Mouse (Mus musculus): ENCODE results near the gene Svep1. TPM values are rescaled to one million over a fixed set of nuclear protein-coding genes. Genes with fewer than 3 reads are reported as not detected.

The Svep1 gene
- total RNA-seq, 2 experiments from 2014 or later, result 1.1 to 1.4 TPM

DNA sequence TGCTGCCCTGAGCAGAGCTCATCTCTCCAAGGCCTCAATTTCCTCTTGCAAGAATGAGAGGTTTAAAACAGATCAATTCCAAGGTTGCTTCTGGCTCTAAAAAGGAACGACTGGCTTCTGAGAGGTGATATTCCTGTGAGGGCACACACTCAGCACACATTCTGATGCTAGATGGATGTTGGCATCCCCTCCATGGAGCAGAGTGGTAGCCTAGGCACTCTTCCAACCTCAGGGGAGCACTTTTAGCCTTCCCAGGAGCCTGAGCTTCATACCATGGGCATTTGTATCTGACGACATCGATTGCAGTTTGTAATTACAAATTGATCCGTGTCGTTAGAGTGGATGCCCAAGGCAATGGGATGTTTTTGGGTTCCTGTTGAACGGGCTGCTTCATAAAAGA, 33.3 kb downstream of the Svep1 start:
- no peak for DNase-seq (ENCODE audit: low spot score in 2 of 2)

GRCm38 (mm10) chr4:58170430-58170829, 36.2 kb downstream of the Svep1 start:
- DNase-seq (ENCODE audit: low spot score in 2 of 2), result no peak

DNA sequence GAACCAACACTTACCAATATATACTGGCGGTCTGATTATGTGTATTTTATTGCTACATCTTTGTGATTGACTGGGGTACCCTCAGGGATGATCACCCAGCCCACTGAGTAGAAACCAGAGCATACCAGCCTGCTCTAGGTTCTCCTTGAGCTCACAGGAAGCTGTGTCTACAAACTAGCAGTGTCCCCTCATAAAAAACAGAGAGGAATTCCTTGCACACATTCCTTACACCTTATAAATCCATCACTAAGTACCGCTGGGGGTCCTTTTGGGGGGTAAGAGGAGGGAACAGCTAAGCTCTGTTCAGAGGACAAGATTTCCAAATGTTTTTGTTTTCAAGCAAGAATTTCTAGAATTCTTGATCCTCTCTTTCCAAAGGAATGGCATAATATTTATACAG, 36.7 kb downstream of the Svep1 start:
- DNase-seq (ENCODE audit: low spot score in 2 of 2), result no peak

GRCm38 (mm10) chr4:58168366-58168765, 38.3 kb downstream of the Svep1 start:
- DNase-seq (ENCODE audit: low spot score in 2 of 2), result no peak

DNA sequence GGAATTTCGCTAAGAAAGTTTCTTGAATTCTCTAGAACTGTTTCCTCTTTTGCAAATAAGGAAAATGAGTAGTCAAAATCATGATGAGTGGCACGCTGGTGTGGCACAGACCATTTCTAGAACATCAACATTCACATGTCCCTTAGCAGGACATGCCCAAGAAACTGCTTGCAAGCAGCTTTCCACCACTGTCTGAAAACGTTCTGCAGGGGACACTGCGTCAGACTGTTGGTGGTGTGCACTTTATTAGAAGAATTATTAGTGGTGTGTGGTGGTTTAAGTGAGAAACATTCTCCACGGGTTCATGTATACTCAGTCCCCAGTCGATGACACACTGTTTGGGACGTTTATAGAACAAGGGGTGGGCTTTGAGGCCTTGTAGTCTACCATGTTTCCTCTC, 40.9 kb downstream of the Svep1 start:
- DNase-seq (ENCODE audit: low spot score in 2 of 2), result no peak

GRCm38 (mm10) chr4:58161901-58162300, 44.8 kb downstream of the Svep1 start:
- DNase-seq (ENCODE audit: low spot score in 2 of 2), result no peak

- no peak for DNase-seq (ENCODE audit: low spot score in 2 of 2)
These were observed 47.1 kb downstream of the Svep1 start for GRCm38 (mm10) chr4:58159564-58159963.

- no peak for DNase-seq (ENCODE audit: low spot score in 2 of 2)
These were observed 56.4 kb downstream of the Svep1 start for GRCm38 (mm10) chr4:58150301-58150700.

DNA sequence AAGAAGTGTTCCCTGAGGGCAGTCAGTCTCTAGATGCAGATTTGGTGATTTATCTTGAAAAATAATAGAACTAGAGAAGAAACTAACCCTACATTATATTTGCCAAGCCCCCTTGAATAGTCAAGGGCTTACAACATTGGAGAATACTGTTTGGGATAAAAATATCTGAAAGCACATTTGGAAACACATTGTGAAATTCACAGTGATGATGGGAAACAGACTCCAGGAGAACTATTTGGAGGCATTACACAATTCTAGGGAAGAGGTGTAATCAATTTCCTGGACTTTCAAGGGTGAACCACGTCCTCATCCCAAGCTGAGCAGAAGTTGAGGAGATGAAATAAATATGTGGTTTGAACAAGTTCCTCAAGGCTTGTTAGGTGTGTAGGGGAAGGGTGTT, 57.5 kb downstream of the Svep1 start:
- no peak for DNase-seq (ENCODE audit: low spot score in 2 of 2)

DNA sequence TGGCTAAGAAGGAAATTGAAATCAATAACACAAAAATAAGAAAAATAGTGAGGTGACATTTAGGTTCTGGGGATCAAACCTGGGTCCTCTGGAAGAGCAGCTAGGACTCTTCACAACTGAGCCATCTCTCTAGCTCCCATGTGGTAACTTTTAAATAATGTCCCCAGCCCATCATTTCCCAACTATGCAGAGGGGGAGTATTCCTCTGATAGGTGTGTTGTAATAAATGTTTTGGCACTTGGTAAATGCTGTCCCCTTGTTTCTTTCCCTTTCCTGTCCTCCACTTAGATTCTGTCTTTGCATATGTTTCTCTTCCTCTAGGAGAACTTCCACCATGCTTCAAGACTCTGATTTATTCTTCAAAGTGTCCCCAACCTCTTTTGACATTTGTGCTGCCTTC, 58.1 kb downstream of the Svep1 start:
- DNase-seq (ENCODE audit: low spot score in 2 of 2), result no peak

GRCm38 (mm10) chr4:58146676-58147075, 60.0 kb downstream of the Svep1 start:
- no peak for DNase-seq (ENCODE audit: low spot score in 2 of 2)

GRCm38 (mm10) chr4:58139764-58140556, 66.7 kb downstream of the Svep1 start:
- DNase-seq (ENCODE audit: low spot score in 2 of 2), result no peak

GRCm38 (mm10) chr4:58139241-58139640, 67.4 kb downstream of the Svep1 start:
- DNase-seq (ENCODE audit: low spot score in 2 of 2), result no peak

DNA sequence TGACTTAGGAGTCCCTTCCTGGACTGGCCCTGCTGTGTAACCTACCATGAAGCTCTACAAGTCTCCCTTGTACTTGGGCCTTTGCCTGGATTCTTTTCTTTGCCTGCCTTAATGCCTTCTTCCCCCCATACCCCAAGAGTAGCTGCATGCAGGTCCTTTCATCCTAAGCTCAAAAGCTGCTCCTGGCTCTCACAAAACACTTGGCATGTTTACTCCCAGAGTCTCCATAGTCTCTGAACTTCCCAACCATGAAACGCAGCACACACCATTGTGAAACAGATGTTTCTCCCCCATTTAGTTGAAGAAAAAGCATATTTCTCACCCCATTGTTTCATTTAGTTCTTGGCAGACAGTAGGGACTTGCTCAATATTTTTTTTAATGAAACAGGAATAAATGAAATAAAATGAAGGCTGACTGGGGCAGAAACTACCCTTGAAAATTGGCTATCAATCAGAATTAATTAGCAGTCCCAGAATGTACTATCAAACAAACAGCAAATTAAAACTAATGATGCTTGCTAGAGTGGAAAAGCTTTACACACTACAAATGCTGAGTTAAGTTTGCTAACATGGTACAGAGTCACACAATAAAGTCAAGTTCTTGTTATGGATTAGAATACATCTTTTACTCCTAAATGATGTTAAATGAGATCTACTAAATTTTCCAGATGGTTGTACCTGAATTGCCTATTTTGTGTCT, 72.9 kb downstream of the Svep1 start:
- DNase-seq (ENCODE audit: low spot score in 2 of 2), result no peak

- DNase-seq (ENCODE audit: low spot score in 2 of 2), result no peak
These were observed 76.8 kb downstream of the Svep1 start for GRCm38 (mm10) chr4:58129844-58130243.

DNA sequence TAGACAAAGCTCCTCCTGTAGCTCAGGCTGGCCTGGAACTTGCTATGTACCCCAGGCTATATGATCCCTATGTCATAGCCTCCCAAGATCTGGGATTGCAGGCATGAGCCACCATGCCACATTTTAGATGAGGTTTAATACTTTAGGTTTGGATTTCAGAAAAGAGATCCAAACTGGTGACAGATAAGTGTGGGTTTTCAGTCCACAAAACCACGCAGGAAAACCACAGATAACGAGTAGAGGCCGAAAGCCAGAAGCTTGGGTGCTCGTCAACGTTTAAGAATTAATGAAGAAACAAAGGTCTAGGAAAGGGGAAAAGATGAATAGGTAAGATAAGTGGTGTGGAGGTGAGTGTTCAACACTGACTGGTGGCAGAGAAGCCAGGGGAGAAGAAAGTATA, 79.6 kb downstream of the Svep1 start:
- no peak for DNase-seq (ENCODE audit: low spot score in 2 of 2)

- no peak for DNase-seq (ENCODE audit: low spot score in 2 of 2)
These were observed 91.2 kb downstream of the Svep1 start for GRCm38 (mm10) chr4:58115452-58115851.

DNA sequence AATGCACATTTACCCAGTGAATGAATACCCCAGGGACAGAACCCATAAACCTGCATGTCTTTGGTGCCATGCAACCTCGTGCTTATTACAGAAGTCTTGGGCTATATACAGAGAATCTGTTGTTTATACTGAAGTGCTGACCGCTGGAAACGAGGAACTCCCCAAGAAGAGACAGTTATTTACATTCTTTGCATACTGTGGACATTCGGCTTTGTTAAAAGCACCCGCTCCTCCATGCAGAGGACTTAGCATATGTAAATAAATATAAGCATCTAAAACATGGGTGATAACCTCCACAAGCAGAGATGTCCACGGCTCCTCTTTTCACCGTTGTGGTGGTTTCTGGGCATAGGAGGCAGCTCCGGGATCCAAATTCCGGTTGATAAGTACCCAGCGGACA, 95.7 kb downstream of the Svep1 start:
- no peak for DNase-seq (ENCODE audit: low spot score in 2 of 2)

- DNase-seq (ENCODE audit: low spot score in 2 of 2), result no peak
These were observed 96.9 kb downstream of the Svep1 start for GRCm38 (mm10) chr4:58109793-58110192.

GRCm38 (mm10) chr4:58108364-58108763, 98.3 kb downstream of the Svep1 start:
- no peak for DNase-seq (ENCODE audit: low spot score in 2 of 2)

DNA sequence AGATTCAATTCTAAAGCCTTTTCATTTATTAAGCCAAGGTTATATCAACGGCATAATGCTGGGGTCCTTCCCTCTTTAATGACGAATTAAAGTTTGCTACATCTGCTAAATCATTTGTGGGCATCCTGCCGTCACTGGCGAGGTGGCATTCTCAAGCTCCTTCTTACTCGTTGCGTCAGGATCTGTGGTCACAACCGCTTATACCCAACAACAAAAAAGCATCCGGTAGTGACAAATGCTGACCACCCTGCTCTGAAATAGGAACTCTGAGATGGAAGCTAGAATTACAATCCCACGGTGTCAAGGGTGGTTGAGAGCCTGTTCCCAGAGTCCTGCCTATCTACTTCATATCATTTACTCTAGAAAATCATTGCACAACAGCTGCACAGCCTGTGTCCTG, 108.9 kb downstream of the Svep1 start:
- DNase-seq (ENCODE audit: low spot score in 2 of 2), result no peak

DNA sequence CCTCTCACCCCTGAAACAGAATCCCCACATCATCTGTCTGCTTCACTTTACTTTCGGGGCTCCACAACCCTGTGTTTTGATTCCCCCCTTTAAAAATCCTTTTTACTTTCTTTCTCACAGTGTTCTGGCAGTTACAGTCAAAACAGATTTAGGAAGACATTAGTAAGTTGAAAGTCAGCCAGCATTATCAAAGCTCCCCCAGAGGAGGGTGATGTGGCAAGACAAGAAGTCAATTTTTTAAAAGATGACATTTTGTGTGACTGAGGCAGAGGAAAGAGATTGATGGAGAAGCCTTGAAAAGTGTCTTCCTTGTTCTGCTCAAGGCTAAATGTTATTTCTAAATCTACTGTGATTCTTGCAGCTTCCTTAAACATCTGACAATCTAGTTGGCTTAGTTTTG, 119.9 kb downstream of the Svep1 start:
- DNase-seq (ENCODE audit: low spot score in 2 of 2), result no peak

- no peak for DNase-seq (ENCODE audit: low spot score in 2 of 2)
These were observed 120.5 kb downstream of the Svep1 start for GRCm38 (mm10) chr4:58086151-58086550.
